Mouse (Mus musculus) heart, embryonic 15.5 days (tissue): Measurements from ENCODE around the gene Gm13304. TPM values are rescaled to one million over a fixed set of nuclear protein-coding genes. Genes with fewer than 3 reads are reported as not detected.
"Not testable (repeated sequence)": the region's sequence is repeated elsewhere in the genome, so short reads cannot be mapped to it uniquely, and the experiment has no call there.

Source experiments
- ATAC-seq: fragments of 200-750 bp; cut with Nextera tagmentation; replicated peaks from 2 replicates; pipeline ENCODE4 v1.8.0; 2017; ENCODE audit warnings: low read depth, moderate TSS enrichment; ENCODE audit not compliant: insufficient number of reproducible peaks, insufficient read depth, low FRiP score
- H3K27ac ChIP-seq: fragments of 300-500 bp; sonication (generic); 2 replicates; pipeline ENCODE4 v1.5.1; 2015; ENCODE audit warnings: mild to moderate bottlenecking, inconsistent platforms
- H3K27me3 ChIP-seq: fragments of 300-500 bp; sonication (generic); 2 replicates; pipeline ENCODE4 v1.6.1; 2015; ENCODE audit warnings: inconsistent platforms
- H3K36me3 ChIP-seq: fragments of 300-500 bp; sonication (generic); 2 replicates; pipeline ENCODE4 v1.6.1; 2015; ENCODE audit warnings: mild to moderate bottlenecking, inconsistent platforms
- H3K4me1 ChIP-seq: fragments of 300-500 bp; sonication (generic); replicated peaks from 2 replicates; pipeline ENCODE4 v1.6.1; 2015; ENCODE audit warnings: inconsistent platforms
- H3K4me2 ChIP-seq: fragments of 300-500 bp; sonication (generic); 2 replicates; pipeline ENCODE4 v1.6.1; 2015; ENCODE audit warnings: inconsistent platforms, mild to moderate bottlenecking, moderate library complexity
- H3K4me3 ChIP-seq: fragments of 300-500 bp; sonication (generic); 2 replicates; pipeline ENCODE4 v1.5.1; 2015; ENCODE audit warnings: mild to moderate bottlenecking, inconsistent platforms
- H3K9ac ChIP-seq: fragments of 300-500 bp; sonication (generic); 2 replicates; pipeline ENCODE4 v1.6.1; 2015; ENCODE audit warnings: mild to moderate bottlenecking, inconsistent platforms
- H3K9me3 ChIP-seq: fragments of 300-500 bp; sonication (generic); replicated peaks from 2 replicates; pipeline ENCODE4 v1.6.1; 2016; ENCODE audit warnings: inconsistent platforms
- WGBS: fragments of 180-500 bp; shearing (Covaris S2); methylation state at CpG from one replicate; pipeline ENCODE4 v1.1.7; 2015; ENCODE audit warnings: mixed read lengths; 5-methylcytosine and 5-hydroxymethylcytosine counted together
- polyA plus RNA-seq: library from polyadenylated mRNA; unstranded; fragments of >200 nt; fragmentation: Nextera tagmentation; extraction: Ambion mirVana; gene quantifications from 2 replicates; pipeline ENCODE4 v1.2.1, GENCODE M21; 2015

Gene Gm13304
- polyA plus RNA-seq: 6.0 TPM in 1 of 2 replicates, not detected in the other

GRCm38 (mm10) chr4:42114517-42114916 lies at the start of gene Gm13304:
Gene Gm13304 (plus strand): TSS chr4:42114817.
- not testable (repeated sequence) for ATAC-seq, H3K9me3 ChIP-seq
- no CpG with 5 or more reads among the region's 5 CpGs for WGBS

DNA sequence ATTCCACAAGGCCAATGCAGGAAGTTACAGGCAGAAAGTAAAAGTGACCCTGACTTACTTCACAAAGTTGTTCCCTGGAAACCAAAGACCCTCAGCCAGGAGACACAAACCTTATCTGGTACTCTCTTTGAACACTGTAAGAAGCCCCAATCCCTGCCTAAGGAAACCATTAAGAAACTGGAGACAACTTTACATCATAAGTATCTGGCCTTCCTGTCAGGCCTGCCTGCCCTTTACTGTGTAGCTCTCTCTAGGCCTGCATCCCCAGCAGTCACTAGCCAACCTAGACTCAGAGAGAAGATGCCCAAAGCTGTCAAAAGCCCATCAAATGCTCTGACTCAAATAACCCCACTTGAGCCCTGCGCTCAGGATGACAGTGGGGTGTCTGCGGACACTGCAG lies 23.7 kb upstream of the Gm13304 start, which contains the start of gene Gm3893:
Gene Gm3893, plus strand, starts transcription at position 301 of the 400 bp plus-strand sequence.
- not testable (repeated sequence) for H3K27me3 ChIP-seq, H3K4me1 ChIP-seq, H3K9ac ChIP-seq, H3K27ac ChIP-seq, H3K4me3 ChIP-seq, H3K4me2 ChIP-seq, H3K9me3 ChIP-seq, ATAC-seq, H3K36me3 ChIP-seq
- no CpG with 5 or more reads among the region's 2 CpGs for WGBS

More at GRCm38 (mm10) chr4:42114517-42114916, at the start of gene Gm13304:
- not testable (repeated sequence) for H3K36me3 ChIP-seq, H3K4me1 ChIP-seq, H3K27me3 ChIP-seq, H3K9ac ChIP-seq, H3K4me3 ChIP-seq, H3K27ac ChIP-seq, H3K4me2 ChIP-seq

DNA sequence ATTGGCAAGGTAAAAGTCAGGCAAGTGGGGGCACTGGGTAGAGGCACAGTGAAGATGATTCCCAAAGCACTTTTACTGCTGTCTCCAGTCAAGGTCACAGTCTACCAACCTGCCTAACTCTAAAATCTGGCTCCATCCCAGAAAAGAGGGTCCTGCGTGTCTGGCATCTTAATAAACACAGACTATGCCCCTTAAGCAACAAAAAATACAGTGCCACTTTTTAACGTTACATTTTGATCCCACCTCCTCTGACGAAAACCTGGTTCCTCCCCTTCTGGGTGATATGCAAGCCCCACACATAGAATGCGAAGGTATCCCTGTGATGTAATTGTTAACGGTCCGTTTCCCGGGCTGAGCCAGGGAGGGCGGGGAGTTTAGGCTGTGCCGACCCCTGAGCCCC lies 38.5 kb downstream of the Gm13304 start, which contains the start of gene Gm13306:
Gene Gm13306, plus strand, starts transcription at position 301 of the 400 bp plus-strand sequence.
- ATAC-seq, H3K27me3 ChIP-seq, H3K9ac ChIP-seq, H3K9me3 ChIP-seq, H3K36me3 ChIP-seq, H3K27ac ChIP-seq, H3K4me2 ChIP-seq, H3K4me1 ChIP-seq, H3K4me3 ChIP-seq: not testable (repeated sequence)
- WGBS: no CpG with 5 or more reads among the region's 9 CpGs

Other genes starting within 250 kb of the Gm13304 start
- gene Gm21541, start 211.2 kb upstream of the Gm13304 start, polyA plus RNA-seq: 11.5 and 20.4 TPM in 2 replicates
- gene Gm20878, start 173.2 kb upstream of the Gm13304 start, polyA plus RNA-seq: 1.9 and 2.5 TPM in 2 replicates
- gene Fam205a4, start 148.8 kb upstream of the Gm13304 start, polyA plus RNA-seq: 0.11 TPM in 1 of 2 replicates, not detected in the other
- gene Gm21093, start 80.1 kb upstream of the Gm13304 start, polyA plus RNA-seq: not detected in 2 replicates
- not detected in 2 replicates for gene Gm3893, start 23.6 kb upstream of the Gm13304 start, polyA plus RNA-seq
- gene Gm13306, start 38.6 kb downstream of the Gm13304 start, polyA plus RNA-seq: 1.3 TPM in 1 of 2 replicates, not detected in the other
- 0.59 and 0.90 TPM in 2 replicates for gene Gm13305, start 53.8 kb downstream of the Gm13304 start, polyA plus RNA-seq
- not detected in 2 replicates for gene Gm10600, start 125.8 kb downstream of the Gm13304 start, polyA plus RNA-seq
- 1.1 TPM in 1 of 2 replicates, not detected in the other for gene Ccl21b, start 140.9 kb downstream of the Gm13304 start, polyA plus RNA-seq
- not detected in 2 replicates for gene Gm21953, start 179.4 kb downstream of the Gm13304 start, polyA plus RNA-seq
- gene Fam205a3, start 203.5 kb downstream of the Gm13304 start, polyA plus RNA-seq: 0.08 TPM in 1 of 2 replicates, not detected in the other